Mouse (Mus musculus) liver, postnatal 0 days (tissue): ENCODE data around the gene Tsks. TPM values are rescaled to one million over a fixed set of nuclear protein-coding genes. Genes with fewer than 3 reads are reported as not detected.

Source experiments
- ATAC-seq: fragments of 200-750 bp; cut with Nextera tagmentation; 2 replicates; pipeline ENCODE4 v1.8.0; 2017; ENCODE audit warnings: mild to moderate bottlenecking, moderate library complexity
- DNase-seq: peaks from one replicate; pipeline ENCODE4 v3.0.0-alpha.2; 2016
- H3K27ac ChIP-seq: fragments of 300-500 bp; sonication (generic); 2 replicates; pipeline ENCODE4 v1.5.1; 2014; ENCODE audit warnings: antibody characterized with exemption, moderate library complexity, mild to moderate bottlenecking, low read depth
- H3K27me3 ChIP-seq: fragments of 300-500 bp; sonication (generic); 2 replicates; pipeline ENCODE4 v1.6.1; 2014; ENCODE audit warnings: low read length, control low read depth, mixed read lengths; ENCODE audit not compliant: insufficient read depth
- H3K36me3 ChIP-seq: fragments of 300-500 bp; sonication (generic); replicated peaks from 2 replicates; pipeline ENCODE4 v1.6.1; 2014; ENCODE audit warnings: mild to moderate bottlenecking, control low read depth, low read length, moderate library complexity, mixed read lengths; ENCODE audit not compliant: insufficient read depth
- H3K4me1 ChIP-seq: fragments of 300-500 bp; sonication (generic); 2 replicates; pipeline ENCODE4 v1.6.1; 2014; ENCODE audit warnings: antibody characterized with exemption, mild to moderate bottlenecking, control low read depth; ENCODE audit not compliant: insufficient read depth
- H3K4me2 ChIP-seq: fragments of 300-500 bp; sonication (generic); 2 replicates; pipeline ENCODE4 v1.6.1; 2014; ENCODE audit warnings: low read depth, mild to moderate bottlenecking, low read length, moderate library complexity, mixed read lengths
- H3K4me3 ChIP-seq: fragments of 300-500 bp; sonication (generic); 2 replicates; pipeline ENCODE4 v1.5.1; 2014; ENCODE audit warnings: low read depth, low read length
- H3K9ac ChIP-seq: fragments of 300-500 bp; sonication (generic); replicated peaks from 2 replicates; pipeline ENCODE4 v1.6.1; 2014; ENCODE audit warnings: mild to moderate bottlenecking, moderate library complexity
- H3K9me3 ChIP-seq: fragments of 300-500 bp; sonication (generic); 2 replicates; pipeline ENCODE4 v1.6.1; 2016; ENCODE audit warnings: mild to moderate bottlenecking, control low read depth, low read length, mixed read lengths
- CTCF ChIP-seq: sonication (generic); IDR thresholded peaks from 2 replicates; pipeline ENCODE4 v1.5.1; 2016; ENCODE audit warnings: antibody characterized with exemption, low read depth
- EP300 ChIP-seq: IDR thresholded peaks from 2 replicates; pipeline ENCODE4 v1.6.1; 2016; ENCODE audit warnings: antibody characterized with exemption, low read depth, mild to moderate bottlenecking
- WGBS: fragments of 180-500 bp; shearing (Covaris S2); extraction: QIAGEN DNeasy Blood & Tissue Kit; methylation state at CpG from one replicate; pipeline ENCODE4 v1.1.7; 2014; ENCODE audit not compliant: insufficient replicate concordance; 5-methylcytosine and 5-hydroxymethylcytosine counted together
- polyA plus RNA-seq: library from polyadenylated mRNA; unstranded; fragments of >200 nt; fragmentation: Nextera tagmentation; extraction: Ambion mirVana; gene quantifications from 2 replicates; pipeline ENCODE4 v1.2.1, GENCODE M21; 2015

Gene Tsks
- polyA plus RNA-seq, 1 experiment from 2014 or later = 0.06 TPM

- Histone ChIP-seq H3K27ac (no peak overlapping the region), H3K9me3 (no peaks in the 10 kb centered on the region), H3K4me3 (no peak overlapping the region), H3K9ac (no peak overlapping the region), H3K4me2 (no peak overlapping the region), H3K4me1 (no peaks in the 10 kb centered on the region), H3K36me3 (peaks cover 91% of the 10 kb centered on the region), H3K27me3 (no peaks in the 10 kb centered on the region)
- 89% methylated on average over 12 of the region's 12 CpGs for WGBS
- no peak for ATAC-seq
- DNase-seq = no peak
- TF ChIP-seq CTCF = no peak
- no peak for TF ChIP-seq EP300
These were observed 63.5 kb downstream of the Tsks start for GRCm38 (mm10) chr7:45006503-45006902.

- H3K36me3 ChIP-seq = peaks cover 90% of the 10 kb centered on the region
- no peak overlapping the region for H3K27ac ChIP-seq
- H3K4me3 ChIP-seq = no peak overlapping the region
- H3K27me3 ChIP-seq = no peaks in the 10 kb centered on the region
- H3K9ac ChIP-seq = no peak overlapping the region
- H3K4me1 ChIP-seq = no peaks in the 10 kb centered on the region
- WGBS = 96% methylated on average over 29 of the region's 29 CpGs
- TF ChIP-seq CTCF (no peak), EP300 (no peak)
- no peak for ATAC-seq
- H3K4me2 ChIP-seq = no peak overlapping the region
- no peak for DNase-seq
- no peaks in the 10 kb centered on the region for H3K9me3 ChIP-seq
These were observed 64.1 kb downstream of the Tsks start for GRCm38 (mm10) chr7:45007141-45007540.

Other genes with a start within 250 kb of the Tsks start
- gene Izumo2, start 234.5 kb upstream of the Tsks start, polyA plus RNA-seq = not detected in 2 replicates
- gene Vrk3, start 194.8 kb upstream of the Tsks start, polyA plus RNA-seq = 19.1 and 19.3 TPM in 2 replicates
- 0.14 and 0.24 TPM in 2 replicates for gene Zfp473, start 192.2 kb upstream of the Tsks start, polyA plus RNA-seq
- 19.6 and 21.4 TPM in 2 replicates for gene Nup62, start 127.1 kb upstream of the Tsks start, polyA plus RNA-seq
- gene Il4i1, start 126.8 kb upstream of the Tsks start, polyA plus RNA-seq = 0.83 and 1.0 TPM in 2 replicates
- gene Atf5, start 126.5 kb upstream of the Tsks start, polyA plus RNA-seq = 66.6 and 72.5 TPM in 2 replicates
- 36.9 and 38.6 TPM in 2 replicates for gene Akt1s1, start 94.2 kb upstream of the Tsks start, polyA plus RNA-seq
- gene Tbc1d17, start 94.1 kb upstream of the Tsks start, polyA plus RNA-seq = 28.2 and 30.5 TPM in 2 replicates
- 25.6 and 27.9 TPM in 2 replicates for gene Pnkp, start 86.1 kb upstream of the Tsks start, polyA plus RNA-seq
- 43.5 and 49.8 TPM in 2 replicates for gene Ptov1, start 73.4 kb upstream of the Tsks start, polyA plus RNA-seq
- gene Med25, start 50.5 kb upstream of the Tsks start, polyA plus RNA-seq = 35.6 and 37.7 TPM in 2 replicates
- 4.1 and 4.4 TPM in 2 replicates for gene Fuz, start 47.1 kb upstream of the Tsks start, polyA plus RNA-seq
- gene Ap2a1, start 13.7 kb upstream of the Tsks start, polyA plus RNA-seq = 25.6 and 29.5 TPM in 2 replicates
- gene Cpt1c, start 31.6 kb downstream of the Tsks start, polyA plus RNA-seq = 0.98 and 1.1 TPM in 2 replicates
- gene Prmt1, start 43.4 kb downstream of the Tsks start, polyA plus RNA-seq = 73.2 and 76.8 TPM in 2 replicates
- 35.9 and 38.0 TPM in 2 replicates for gene Irf3, start 54.4 kb downstream of the Tsks start, polyA plus RNA-seq
- gene Bcl2l12, start 55.5 kb downstream of the Tsks start, polyA plus RNA-seq = 11.7 and 13.1 TPM in 2 replicates
- 7.5 and 8.1 TPM in 2 replicates for gene Scaf1, start 73.2 kb downstream of the Tsks start, polyA plus RNA-seq
- 25.4 and 31.4 TPM in 2 replicates for gene Rras, start 74.8 kb downstream of the Tsks start, polyA plus RNA-seq
- gene Prr12, start 109.7 kb downstream of the Tsks start, polyA plus RNA-seq = 1.6 and 1.7 TPM in 2 replicates
- 22.2 and 22.6 TPM in 2 replicates for gene Nosip, start 119.2 kb downstream of the Tsks start, polyA plus RNA-seq
- 19.7 and 20.4 TPM in 2 replicates for gene Prrg2, start 119.5 kb downstream of the Tsks start, polyA plus RNA-seq
- 17.1 and 17.9 TPM in 2 replicates for gene Rcn3, start 149.0 kb downstream of the Tsks start, polyA plus RNA-seq
- gene Fcgrt, start 160.6 kb downstream of the Tsks start, polyA plus RNA-seq = 150 and 154 TPM in 2 replicates
- 681 and 696 TPM in 2 replicates for gene Rps11, start 181.2 kb downstream of the Tsks start, polyA plus RNA-seq
- gene Rpl13a, start 185.6 kb downstream of the Tsks start, polyA plus RNA-seq = 938 and 993 TPM in 2 replicates
- 0.27 and 0.70 TPM in 2 replicates for gene Gm45713, start 193.0 kb downstream of the Tsks start, polyA plus RNA-seq
- 2.0 and 2.3 TPM in 2 replicates for gene Flt3l, start 193.2 kb downstream of the Tsks start, polyA plus RNA-seq
- gene Pih1d1, start 211.1 kb downstream of the Tsks start, polyA plus RNA-seq = 37.6 and 37.8 TPM in 2 replicates
- gene Aldh16a1, start 211.4 kb downstream of the Tsks start, polyA plus RNA-seq = 26.8 and 29.6 TPM in 2 replicates
- gene Slc17a7, start 220.7 kb downstream of the Tsks start, polyA plus RNA-seq = not detected in 2 replicates
- not detected in 2 replicates for gene Gfy, start 236.4 kb downstream of the Tsks start, polyA plus RNA-seq
- gene Pth2, start 237.8 kb downstream of the Tsks start, polyA plus RNA-seq = not detected in 2 replicates